Comparison of ENCODE assay signal across 11 mouse cellular contexts in genomic region chr5:140661875-140662643, GRCm38 (mm10). TPM values are rescaled to one million over a fixed set of nuclear protein-coding genes. Genes with fewer than 3 reads are reported as not detected.
A peak's percentile ranks its signal among the peaks of the same experiment; 100 is the strongest.
DNase-seq lines count a peak whose midpoint lies in the region; ATAC-seq lines count a peak whose summit lies in the region.
"Had no signal": no experiment of that assay in that cellular context is flagged by ENCODE, and none has a peak within 500 bp of the region (broad histone marks: within the 10 kb centered on the region; RNA-seq: fewer than 3 reads in every experiment).

No protein-coding gene starts in this region.

- 0 out of 2 replicates have a peak overlapping the region, but pooled peaks have one; percentile 23 for H3K9ac ChIP-seq in heart, embryonic 12.5 days
- H3K9ac ChIP-seq in intestine, embryonic 15.5 days, result no peak overlapping the region
- no peak overlapping the region for H3K9ac ChIP-seq in stomach, embryonic 16.5 days (ENCODE audit: low read length)

- no peaks in the 10 kb centered on the region for H3K9me3 ChIP-seq in heart, embryonic 12.5 days (replicated peaks)
- no peaks in the 10 kb centered on the region for H3K9me3 ChIP-seq in intestine, embryonic 15.5 days
- H3K9me3 ChIP-seq in stomach, embryonic 16.5 days (replicated peaks; ENCODE audit: control insufficient read depth, low read length), result no peaks in the 10 kb centered on the region

- H3K4me1 ChIP-seq in heart, embryonic 12.5 days (replicated peaks), result peaks cover 33% of the 10 kb centered on the region
- H3K4me1 ChIP-seq in intestine, embryonic 15.5 days (replicated peaks), result peaks cover 43% of the 10 kb centered on the region
- H3K4me1 ChIP-seq in stomach, embryonic 16.5 days (ENCODE audit: control insufficient read depth, insufficient read depth, low read length), result peaks cover 29% of the 10 kb centered on the region

- DNase-seq in heart, postnatal 4 days, result no peak
- DNase-seq in right cerebral cortex, adult 18-20 months, result peak; percentile 80
- no peak for DNase-seq in right cerebral cortex, postnatal 4 days
- no peak for DNase-seq in kidney, adult 9 months
- no peak for DNase-seq in cerebellum, postnatal 4 days (ENCODE audit: low spot score in 2 of 2)
- DNase-seq: adrenal gland, postnatal 25 days; heart, postnatal 14 days; lung, adult 2 months had no signal

- peak overlapping the region; percentile 47 for H3K4me2 ChIP-seq in heart, embryonic 12.5 days
- peak overlapping the region; percentile 1; the same call in 1 of the 2 replicates for H3K4me2 ChIP-seq in intestine, embryonic 15.5 days (replicated peaks)
- no peak overlapping the region for H3K4me2 ChIP-seq in stomach, embryonic 16.5 days (ENCODE audit: low read depth, low read length)

- no peak for ATAC-seq in heart, embryonic 12.5 days (ENCODE audit: insufficient number of reproducible peaks, low FRiP score)
- ATAC-seq in intestine, embryonic 15.5 days, result no peak
- ATAC-seq in stomach, embryonic 16.5 days (ENCODE audit: insufficient read depth, low FRiP score), result no peak

- no peak overlapping the region for H3K4me3 ChIP-seq in heart, embryonic 12.5 days
- H3K4me3 ChIP-seq in intestine, embryonic 15.5 days (replicated peaks), result no peak overlapping the region
- no peak overlapping the region for H3K4me3 ChIP-seq in stomach, embryonic 16.5 days (replicated peaks; ENCODE audit: low read length)

- no peaks in the 10 kb centered on the region for H3K36me3 ChIP-seq in heart, embryonic 12.5 days
- no peaks in the 10 kb centered on the region for H3K36me3 ChIP-seq in intestine, embryonic 15.5 days
- peaks cover 3% of the 10 kb centered on the region; the same call in 1 of the 2 replicates for H3K36me3 ChIP-seq in stomach, embryonic 16.5 days (ENCODE audit: control insufficient read depth, insufficient read depth, low read length)

- H3K27ac ChIP-seq in heart, embryonic 12.5 days (ENCODE audit: poor library complexity, severe bottlenecking), result peak overlapping the region; percentile 84
- peak overlapping the region; percentile 44; the same call in 1 of the 2 replicates for H3K27ac ChIP-seq in intestine, embryonic 15.5 days
- H3K27ac ChIP-seq in stomach, embryonic 16.5 days (ENCODE audit: low read length), result peak overlapping the region; percentile 25; the same call in 1 of the 2 replicates

- H3K27me3 ChIP-seq in heart, embryonic 12.5 days (replicated peaks), result no peaks in the 10 kb centered on the region
- no peaks in the 10 kb centered on the region for H3K27me3 ChIP-seq in intestine, embryonic 15.5 days (replicated peaks)
- H3K27me3 ChIP-seq in stomach, embryonic 16.5 days (ENCODE audit: control insufficient read depth, insufficient read depth, low read length), result no peaks in the 10 kb centered on the region

- 41% methylated on average over 12 of the region's 12 CpGs for WGBS in heart, embryonic 12.5 days
- 38% methylated on average over 12 of the region's 12 CpGs for WGBS in intestine, embryonic 15.5 days
- 48% methylated on average over 12 of the region's 12 CpGs for WGBS in stomach, embryonic 16.5 days

RNA-seq across cellular contexts. Expression of gene Ttyh3, which starts 13.2 kb away (rescaled TPM):
- 36.3 and 38.0 TPM in 2 replicates for polyA plus RNA-seq in heart, embryonic 12.5 days (2016; fragmentation: Nextera tagmentation; extraction: Ambion mirVana)
- 10 to 100 TPM; 83.0 to 90.4 TPM for total RNA-seq in heart, postnatal 4 days (2021)
- polyA plus RNA-seq in intestine, embryonic 15.5 days (2015; fragmentation: Nextera tagmentation; extraction: Ambion mirVana), result 34.5 and 34.7 TPM in 2 replicates
- polyA plus RNA-seq in stomach, embryonic 16.5 days (2015; fragmentation: Nextera tagmentation; extraction: Ambion mirVana), result 13.8 and 17.8 TPM in 2 replicates

RNA-seq across cellular contexts. Expression of gene Iqce, which starts 40.1 kb away (rescaled TPM):
- polyA plus RNA-seq in heart, embryonic 12.5 days (2016; fragmentation: Nextera tagmentation; extraction: Ambion mirVana), result 12.4 and 15.7 TPM in 2 replicates
- total RNA-seq in heart, postnatal 4 days (2021), result 10 to 100 TPM; 11.3 to 12.8 TPM
- polyA plus RNA-seq in intestine, embryonic 15.5 days (2015; fragmentation: Nextera tagmentation; extraction: Ambion mirVana), result 18.8 and 19.4 TPM in 2 replicates
- polyA plus RNA-seq in stomach, embryonic 16.5 days (2015; fragmentation: Nextera tagmentation; extraction: Ambion mirVana), result 19.2 and 21.1 TPM in 2 replicates

RNA-seq across cellular contexts. Expression of gene Brat1, which starts 42.8 kb away (rescaled TPM):
- polyA plus RNA-seq in heart, embryonic 12.5 days (2016; fragmentation: Nextera tagmentation; extraction: Ambion mirVana), result 14.6 and 15.5 TPM in 2 replicates
- 1 to 10 TPM; 8.3 to 9.0 TPM for total RNA-seq in heart, postnatal 4 days (2021)
- polyA plus RNA-seq in intestine, embryonic 15.5 days (2015; fragmentation: Nextera tagmentation; extraction: Ambion mirVana), result 18.9 and 20.3 TPM in 2 replicates
- polyA plus RNA-seq in stomach, embryonic 16.5 days (2015; fragmentation: Nextera tagmentation; extraction: Ambion mirVana), result 20.4 and 20.7 TPM in 2 replicates

RNA-seq across cellular contexts. Expression of gene Lfng, which starts 54.9 kb away (rescaled TPM):
- 2.9 and 4.3 TPM in 2 replicates for polyA plus RNA-seq in heart, embryonic 12.5 days (2016; fragmentation: Nextera tagmentation; extraction: Ambion mirVana)
- 10 to 100 TPM; 11.6 to 12.1 TPM for total RNA-seq in heart, postnatal 4 days (2021)
- 14.8 and 16.0 TPM in 2 replicates for polyA plus RNA-seq in intestine, embryonic 15.5 days (2015; fragmentation: Nextera tagmentation; extraction: Ambion mirVana)
- 21.5 and 21.6 TPM in 2 replicates for polyA plus RNA-seq in stomach, embryonic 16.5 days (2015; fragmentation: Nextera tagmentation; extraction: Ambion mirVana)

Comparison
In these comparisons a context has a peak if more than half of its experiments do, and no peak if none do; other contexts are left out.
1. H3K27ac ChIP-seq: peak in every context shown above with its lines; median percentile 84 in heart, embryonic 12.5 days; 44 in intestine, embryonic 15.5 days; 25 in stomach, embryonic 16.5 days.